Mouse (Mus musculus) CH12.LX (cell line): ENCODE measurements around the gene Sh2b2. TPM values are rescaled to one million over a fixed set of nuclear protein-coding genes. Genes with fewer than 3 reads are reported as not detected.

Source experiments
- DNase-seq: peaks from one replicate; pipeline ENCODE4 v3.0.0-alpha.2; 2013; ENCODE audit errors: extremely low read depth
- H3K27ac ChIP-seq: 2 replicates; pipeline ENCODE4 v1.5.1; 2012; ENCODE audit warnings: low read depth, mild to moderate bottlenecking, control low read depth, moderate library complexity; ENCODE audit not compliant: insufficient read depth
- H3K27me3 ChIP-seq: replicated peaks from 2 replicates; pipeline ENCODE3; 2012; ENCODE audit warnings: inconsistent platforms
- H3K36me3 ChIP-seq, 2 experiments: replicated peaks in 1 of 2; 2 replicates each; pipeline versions ENCODE3 to v1.6.1; 2012; ENCODE audit warnings: inconsistent platforms in 1 of 2, low read length in 1 of 2, mild to moderate bottlenecking in 1 of 2, mixed read lengths in 1 of 2, moderate library complexity in 1 of 2; ENCODE audit not compliant: control insufficient read depth in 1 of 2, insufficient read depth in 1 of 2
- H3K4me1 ChIP-seq, 2 experiments: 2 replicates each; pipeline ENCODE4 v1.6.1; 2012; ENCODE audit warnings: inconsistent platforms in 1 of 2, moderate library complexity in 1 of 2; ENCODE audit not compliant: insufficient read depth in 2 of 2, control insufficient read depth in 1 of 2
- H3K4me2 ChIP-seq: 2 replicates; pipeline ENCODE4 v1.6.1; 2012; ENCODE audit warnings: low read depth, mild to moderate bottlenecking, control low read depth; ENCODE audit not compliant: poor library complexity, insufficient read depth, severe bottlenecking
- H3K4me3 ChIP-seq, 3 experiments: fragments of 150-350 bp in 1 of 3; sonication (generic) in 1 of 3; replicated peaks in 1 of 3; 2 replicates each; pipeline versions ENCODE3 to v1.5.1; 2011 to 2012; ENCODE audit warnings: low read depth in 2 of 3, low read length in 2 of 3, mild to moderate bottlenecking in 2 of 3, moderate library complexity in 2 of 3, control low read depth in 1 of 3, improper control_type of control experiment in 1 of 3, inconsistent platforms in 1 of 3, mixed read lengths in 1 of 3; ENCODE audit not compliant: poor library complexity in 1 of 3
- H3K79me2 ChIP-seq: replicated peaks from 2 replicates; pipeline ENCODE4 v1.6.1; 2012; ENCODE audit warnings: mild to moderate bottlenecking, moderate library complexity; ENCODE audit not compliant: control insufficient read depth, poor library complexity, insufficient read depth, severe bottlenecking; ENCODE audit errors: extremely low read depth
- H3K9ac ChIP-seq: 2 replicates; pipeline ENCODE4 v1.6.1; 2012; ENCODE audit warnings: low read depth, mild to moderate bottlenecking, control low read depth, moderate library complexity; ENCODE audit not compliant: insufficient read depth
- H3K9me3 ChIP-seq: replicated peaks from 2 replicates; pipeline ENCODE3; 2012; ENCODE audit warnings: low read length, inconsistent platforms, mixed read lengths
- BHLHE40 ChIP-seq: IDR thresholded peaks from 2 replicates; pipeline ENCODE4 v1.6.1; 2011; ENCODE audit warnings: mild to moderate bottlenecking, low read depth, low read length, improper control_type of control experiment
- CHD1 ChIP-seq: IDR thresholded peaks from 2 replicates; pipeline ENCODE4 v1.6.1; 2012; ENCODE audit warnings: low read depth, low read length, improper control_type of control experiment, inconsistent platforms
- CHD2 ChIP-seq: IDR thresholded peaks from 2 replicates; pipeline ENCODE4 v1.6.1; 2011; ENCODE audit warnings: low read length, improper control_type of control experiment
- CTCF ChIP-seq, 2 experiments: IDR thresholded peaks in 1 of 2; conservative IDR thresholded peaks in 1 of 2; 2 replicates each; pipeline ENCODE4 v1.5.1; 2011 to 2012; ENCODE audit warnings: low read depth in 2 of 2, low read length in 2 of 2, improper control_type of control experiment in 1 of 2, inconsistent platforms in 1 of 2, mild to moderate bottlenecking in 1 of 2, moderate library complexity in 1 of 2
- E2F4 ChIP-seq: IDR thresholded peaks from 2 replicates; pipeline ENCODE4 v1.6.1; 2011; ENCODE audit warnings: low read depth, low read length, improper control_type of control experiment; ENCODE audit not compliant: insufficient replicate concordance
- ELF1 ChIP-seq: IDR thresholded peaks from 2 replicates; pipeline ENCODE4 v1.6.1; 2014; ENCODE audit warnings: low read depth, mild to moderate bottlenecking, inconsistent platforms, low read length, improper control_type of control experiment
- EP300 ChIP-seq: IDR thresholded peaks from 2 replicates; pipeline ENCODE4 v1.6.1; 2011; ENCODE audit warnings: low read length, improper control_type of control experiment
- ETS1 ChIP-seq: conservative IDR thresholded peaks from 2 replicates; pipeline ENCODE4 v1.6.1; 2012; ENCODE audit warnings: low read depth, mild to moderate bottlenecking, inconsistent platforms, low read length, improper control_type of control experiment, moderate library complexity
- GABPA ChIP-seq: IDR thresholded peaks from 2 replicates; pipeline ENCODE4 v1.6.1; 2012; ENCODE audit warnings: low read depth, low read length, improper control_type of control experiment, inconsistent platforms; ENCODE audit not compliant: insufficient replicate concordance
- HCFC1 ChIP-seq: IDR thresholded peaks from 2 replicates; pipeline ENCODE4 v1.6.1; 2012; ENCODE audit warnings: low read depth, mild to moderate bottlenecking, inconsistent platforms, low read length, improper control_type of control experiment
- IRF4 ChIP-seq: IDR thresholded peaks from 2 replicates; pipeline ENCODE4 v1.6.1; 2014; ENCODE audit warnings: low read depth, mild to moderate bottlenecking, inconsistent platforms, low read length, improper control_type of control experiment
- JUN ChIP-seq: IDR thresholded peaks from 2 replicates; pipeline ENCODE4 v1.6.1; 2011; ENCODE audit warnings: low read depth, mild to moderate bottlenecking, low read length, improper control_type of control experiment, moderate library complexity; ENCODE audit not compliant: insufficient read depth
- JUND ChIP-seq: conservative IDR thresholded peaks from 2 replicates; pipeline ENCODE4 v1.6.1; 2011; ENCODE audit warnings: low read depth, low read length, improper control_type of control experiment
- KAT2A ChIP-seq: IDR thresholded peaks from 2 replicates; pipeline ENCODE4 v1.6.1; 2012; ENCODE audit warnings: low read length, improper control_type of control experiment, inconsistent platforms; ENCODE audit not compliant: insufficient replicate concordance
- MAFK ChIP-seq: IDR thresholded peaks from 2 replicates; pipeline ENCODE4 v1.6.1; 2011; ENCODE audit warnings: low read length, improper control_type of control experiment; ENCODE audit not compliant: insufficient replicate concordance
- MAX ChIP-seq: IDR thresholded peaks from 2 replicates; pipeline ENCODE4 v1.6.1; 2011; ENCODE audit warnings: low read length, improper control_type of control experiment
- MAZ ChIP-seq: IDR thresholded peaks from 2 replicates; pipeline ENCODE4 v1.6.1; 2012; ENCODE audit warnings: low read depth, mild to moderate bottlenecking, inconsistent platforms, low read length, improper control_type of control experiment, moderate library complexity
- MEF2A ChIP-seq: IDR thresholded peaks from 2 replicates; pipeline ENCODE4 v1.6.1; 2014; ENCODE audit warnings: low read depth, mild to moderate bottlenecking, inconsistent platforms, low read length, improper control_type of control experiment, borderline replicate concordance
- MXI1 ChIP-seq: IDR thresholded peaks from 2 replicates; pipeline ENCODE4 v1.6.1; 2011; ENCODE audit warnings: mild to moderate bottlenecking, low read depth, low read length, improper control_type of control experiment
- MYC ChIP-seq: IDR thresholded peaks from 2 replicates; pipeline ENCODE4 v1.6.1; 2011; ENCODE audit warnings: low read depth, mild to moderate bottlenecking, improper control_type of control experiment, low read length
- NELFE ChIP-seq: IDR thresholded peaks from 2 replicates; pipeline ENCODE4 v1.6.1; 2011; ENCODE audit warnings: low read depth, low read length, improper control_type of control experiment
- NRF1 ChIP-seq: IDR thresholded peaks from 2 replicates; pipeline ENCODE4 v1.6.1; 2014; ENCODE audit warnings: low read depth, mild to moderate bottlenecking, inconsistent platforms, low read length, improper control_type of control experiment, moderate library complexity
- PAX5 ChIP-seq: IDR thresholded peaks from 2 replicates; pipeline ENCODE4 v1.6.1; 2012; ENCODE audit warnings: low read length, inconsistent platforms, mixed read lengths
- POLR2A ChIP-seq: IDR thresholded peaks from 2 replicates; pipeline ENCODE4 v1.6.1; 2011; ENCODE audit warnings: low read depth, mild to moderate bottlenecking, improper control_type of control experiment, low read length
- POLR2AphosphoS2 ChIP-seq: IDR thresholded peaks from 2 replicates; pipeline ENCODE4 v1.6.1; 2011; ENCODE audit warnings: low read depth, low read length, improper control_type of control experiment
- RAD21 ChIP-seq: IDR thresholded peaks from 2 replicates; pipeline ENCODE4 v1.6.1; 2011; ENCODE audit warnings: low read depth, mild to moderate bottlenecking, low read length, improper control_type of control experiment, moderate library complexity
- RCOR1 ChIP-seq: conservative IDR thresholded peaks from 2 replicates; pipeline ENCODE4 v1.6.1; 2012; ENCODE audit warnings: low read depth, mild to moderate bottlenecking, inconsistent platforms, low read length, improper control_type of control experiment
- SIN3A ChIP-seq: IDR thresholded peaks from 2 replicates; pipeline ENCODE4 v1.6.1; 2012; ENCODE audit warnings: low read length, improper control_type of control experiment, inconsistent platforms
- SMC3 ChIP-seq: IDR thresholded peaks from 2 replicates; pipeline ENCODE4 v1.6.1; 2011; ENCODE audit warnings: low read depth, low read length, improper control_type of control experiment
- TBP ChIP-seq: conservative IDR thresholded peaks from 2 replicates; pipeline ENCODE4 v1.6.1; 2011; ENCODE audit warnings: low read depth, low read length, improper control_type of control experiment
- TCF12 ChIP-seq: IDR thresholded peaks from 2 replicates; pipeline ENCODE4 v1.6.1; 2014; ENCODE audit warnings: low read depth, mild to moderate bottlenecking, inconsistent platforms, low read length, improper control_type of control experiment
- UBTF ChIP-seq: IDR thresholded peaks from 2 replicates; pipeline ENCODE4 v1.6.1; 2012; ENCODE audit warnings: low read depth, mild to moderate bottlenecking, inconsistent platforms, low read length, improper control_type of control experiment, moderate library complexity
- USF1 ChIP-seq: IDR thresholded peaks from 2 replicates; pipeline ENCODE4 v1.6.1; 2014; ENCODE audit warnings: low read depth, mild to moderate bottlenecking, inconsistent platforms, low read length, improper control_type of control experiment
- USF2 ChIP-seq: conservative IDR thresholded peaks from 2 replicates; pipeline ENCODE4 v1.6.1; 2011; ENCODE audit warnings: low read depth, low read length, improper control_type of control experiment
- ZC3H11A ChIP-seq: IDR thresholded peaks from 2 replicates; pipeline ENCODE4 v1.6.1; 2012; ENCODE audit warnings: low read depth, mild to moderate bottlenecking, inconsistent platforms, low read length, improper control_type of control experiment
- ZKSCAN1 ChIP-seq: IDR thresholded peaks from 2 replicates; pipeline ENCODE4 v1.6.1; 2012; ENCODE audit warnings: low read depth, inconsistent platforms, low read length, improper control_type of control experiment, borderline replicate concordance
- ZMIZ1 ChIP-seq: IDR thresholded peaks from 2 replicates; pipeline ENCODE4 v1.6.1; 2012; ENCODE audit warnings: low read depth, mild to moderate bottlenecking, inconsistent platforms, low read length, improper control_type of control experiment
- ZNF384 ChIP-seq: IDR thresholded peaks from 2 replicates; pipeline ENCODE4 v1.6.1; 2012; ENCODE audit warnings: low read depth, low read length, improper control_type of control experiment, inconsistent platforms
- dilution Hi-C: fragments of 300-500 bp; cut with MboI; formaldehyde crosslinking; loops from 2 replicates; pipeline ENCODE4 v1.14.3; 2020; ENCODE audit warnings: low sequenced_read_pairs; ENCODE audit not compliant: extremely low pct_unique_long_range_greater_than_20kb, extremely low pct_ligation_motif_present
- in situ Hi-C: fragments of 300-500 bp; cut with MboI; formaldehyde crosslinking; loops from 3 replicates; pipeline ENCODE4 v1.14.3; 2019; ENCODE audit warnings: low sequenced_read_pairs, low pct_ligation_motif_present, low pct_unique_long_range_greater_than_20kb, mixed read lengths
- polyA plus RNA-seq: library from polyadenylated mRNA; unstranded; fragments of >175 nt; gene quantifications from 2 replicates; pipeline ENCODE4 v1.2.1, GENCODE M21; 2012; ENCODE audit warnings: low read depth; ENCODE audit not compliant: insufficient read length
- total RNA-seq, 2 experiments: library from RNA; depleted of rRNA; stranded (reverse); fragments of 300-350 nt in 1 of 2; fragments of >200 nt in 1 of 2; gene quantifications; 2 replicates each; pipeline ENCODE4 v1.2.3; 2012 to 2014

The Sh2b2 gene
- total and polyA plus RNA-seq, 3 experiments = 8.5 to 27.8 (median 17.9) TPM

GRCm38 (mm10) chr5:136198474-136199391 is 47.6 kb downstream of the Sh2b2 start, which contains the start of gene Prkrip1:
Gene Prkrip1 (minus strand): TSS chr5:136198963.
- dilution Hi-C loops = no loop called here
- Histone ChIP-seq H3K4me2 (peak within 1 kb of the TSS; percentile 81), H3K4me1 (peaks cover 8 to 29% of the 10 kb centered on the region in 2 experiments), H3K36me3 (peaks cover 22 to 34% of the 10 kb centered on the region in 2 experiments), H3K4me3 (peak within 1 kb of the TSS; percentile 72 to 99 (median 98)), H3K27me3 (no peaks in the 10 kb centered on the region), H3K79me2 (peaks cover 14% of the 10 kb centered on the region), H3K27ac (peak within 1 kb of the TSS; percentile 32), H3K9me3 (no peaks in the 10 kb centered on the region), H3K9ac (peak within 1 kb of the TSS; percentile 83)
- DNase-seq = peak; percentile 99
- in situ Hi-C loops = loop anchor here (5.0 kb wide), 1 partner anchor 49 kb away; the partner anchor contains the start of gene Sh2b2
- peak; percentile 67 for TF ChIP-seq JUND
- TF ChIP-seq MAX = peak; percentile 57
- TF ChIP-seq MEF2A = peak; percentile 86
- no peak for TF ChIP-seq MXI1
- TF ChIP-seq TCF12 = peak; percentile 80
- peak; percentile 43; the same call in 1 of the 2 replicates for TF ChIP-seq NELFE
- TF ChIP-seq ETS1 = peak; percentile 81
- TF ChIP-seq ZMIZ1 = no peak
- TF ChIP-seq GABPA = peak; percentile 7; the same call in 1 of the 2 replicates
- no peak for TF ChIP-seq PAX5
- TF ChIP-seq CHD2 = peak; percentile 88
- TF ChIP-seq JUN = 0 out of 2 replicates have a peak, but pooled peaks have one; percentile 34
- peak; percentile 97 for TF ChIP-seq NRF1
- TF ChIP-seq RCOR1 = peak; percentile 90; the same call in 1 of the 2 replicates
- no peak for TF ChIP-seq ZC3H11A
- no peak for TF ChIP-seq RAD21
- no peak for TF ChIP-seq E2F4
- peak; percentile 89 for TF ChIP-seq BHLHE40
- peak; percentile 86 for TF ChIP-seq EP300
- TF ChIP-seq USF1 = no peak
- TF ChIP-seq MYC = peak; percentile 69; the same call in 1 of the 2 replicates
- TF ChIP-seq IRF4 = peak; percentile 96
- peak; percentile 50; the same call in 1 of the 2 replicates for TF ChIP-seq TBP
- TF ChIP-seq POLR2A = peak; percentile 86
- peak; percentile 92 for TF ChIP-seq HCFC1
- peak; percentile 91 for TF ChIP-seq ZNF384
- peak; percentile 87 for TF ChIP-seq SIN3A
- no peak for TF ChIP-seq POLR2AphosphoS2
- TF ChIP-seq MAZ = 0 out of 2 replicates have a peak, but pooled peaks have one; percentile 63
- TF ChIP-seq SMC3 = no peak
- peak; percentile 72; the same call in 1 of the 2 replicates for TF ChIP-seq KAT2A
- no peak for TF ChIP-seq ZKSCAN1
- no peak for TF ChIP-seq CTCF (conservative IDR thresholded peaks at IDR 0.05 in 1 of 2, IDR thresholded peaks at IDR 0.05 in 1 of 2; ENCODE audit: low read depth in 2 of 2, low read length in 2 of 2)
- TF ChIP-seq UBTF = no peak
- no peak for TF ChIP-seq MAFK
- TF ChIP-seq USF2 = no peak
- TF ChIP-seq ELF1 = peak; percentile 73
- no peak for TF ChIP-seq CHD1
